Mouse (Mus musculus) thymus, postnatal 14 days (tissue): ENCODE results near the gene Gpr132.
"Not testable (repeated sequence)": the region's sequence is repeated elsewhere in the genome, so short reads cannot be mapped to it uniquely, and the experiment has no call there.

Experiments used
- DNase-seq: peaks from one replicate; pipeline ENCODE4 v3.0.0; 2021

Gene Gpr132

DNA sequence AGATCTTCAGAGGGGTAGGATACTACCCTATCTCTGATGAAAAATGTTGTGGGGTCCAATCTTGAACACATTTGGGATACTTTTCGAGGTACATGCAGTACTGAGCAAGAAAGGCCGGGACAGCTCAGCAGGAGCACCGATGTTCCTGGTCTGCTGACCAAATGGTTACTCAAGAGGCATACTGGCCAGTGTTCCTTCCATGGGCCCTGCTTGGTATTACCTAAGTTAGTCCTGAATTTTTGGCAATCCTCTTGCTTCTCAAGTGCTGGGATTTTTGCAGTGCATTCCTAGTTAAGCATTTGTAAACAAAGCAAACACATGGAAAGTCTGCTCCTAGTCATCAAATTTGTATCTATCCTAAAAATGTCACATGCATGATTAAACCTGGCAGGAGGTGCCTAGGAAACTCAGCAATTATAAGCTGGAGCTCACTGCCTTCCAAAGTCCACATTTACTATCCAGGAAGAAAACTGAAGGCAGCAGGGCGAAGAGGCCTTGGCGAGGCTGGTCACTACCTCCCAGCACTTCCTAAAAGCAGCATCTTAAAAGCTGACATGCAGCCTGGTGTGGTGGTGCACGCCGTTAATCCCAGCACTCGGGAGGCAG is 48.9 kb downstream of the Gpr132 start:
- DNase-seq = no peak

DNA sequence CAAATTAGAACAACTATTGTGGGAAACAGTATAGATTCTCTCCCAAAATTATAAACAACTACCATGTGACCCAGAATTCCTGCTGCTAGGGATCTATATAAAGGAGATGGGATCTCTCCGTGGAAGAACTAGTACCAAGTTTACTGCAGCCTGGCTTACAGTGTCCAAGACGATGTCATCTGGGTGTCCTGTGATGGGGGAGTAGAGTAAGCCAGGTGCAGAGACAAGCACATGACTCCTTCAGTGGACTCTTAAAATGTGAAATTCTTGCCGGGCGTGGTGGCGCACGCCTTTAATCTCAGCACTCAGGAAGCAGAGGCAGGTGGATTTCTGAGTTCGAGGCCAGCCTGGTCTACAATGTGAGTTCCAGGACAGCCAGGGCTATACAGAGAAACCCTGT is 51.2 kb downstream of the Gpr132 start:
- not testable (repeated sequence) for DNase-seq

DNA sequence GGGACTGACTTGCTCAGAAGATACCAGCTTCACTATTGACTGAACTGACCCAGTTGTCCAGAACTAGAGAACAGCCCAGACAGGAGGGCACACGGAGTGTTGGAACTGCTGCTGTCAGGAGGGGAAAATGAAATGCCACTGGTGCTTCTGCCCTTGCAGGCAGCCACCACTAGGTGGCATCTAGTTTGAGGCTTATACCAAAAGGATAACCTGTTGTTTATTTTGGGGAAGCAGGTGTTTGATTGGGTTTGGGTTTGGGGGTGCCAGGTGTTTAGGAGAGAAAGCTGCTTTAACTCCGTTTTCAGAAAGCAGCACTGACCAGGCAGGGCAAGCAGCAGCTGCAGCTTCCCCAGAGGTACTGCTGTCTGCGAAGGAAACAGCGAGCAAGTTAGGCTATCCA is 51.7 kb downstream of the Gpr132 start:
- peak; percentile 87 for DNase-seq

DNA sequence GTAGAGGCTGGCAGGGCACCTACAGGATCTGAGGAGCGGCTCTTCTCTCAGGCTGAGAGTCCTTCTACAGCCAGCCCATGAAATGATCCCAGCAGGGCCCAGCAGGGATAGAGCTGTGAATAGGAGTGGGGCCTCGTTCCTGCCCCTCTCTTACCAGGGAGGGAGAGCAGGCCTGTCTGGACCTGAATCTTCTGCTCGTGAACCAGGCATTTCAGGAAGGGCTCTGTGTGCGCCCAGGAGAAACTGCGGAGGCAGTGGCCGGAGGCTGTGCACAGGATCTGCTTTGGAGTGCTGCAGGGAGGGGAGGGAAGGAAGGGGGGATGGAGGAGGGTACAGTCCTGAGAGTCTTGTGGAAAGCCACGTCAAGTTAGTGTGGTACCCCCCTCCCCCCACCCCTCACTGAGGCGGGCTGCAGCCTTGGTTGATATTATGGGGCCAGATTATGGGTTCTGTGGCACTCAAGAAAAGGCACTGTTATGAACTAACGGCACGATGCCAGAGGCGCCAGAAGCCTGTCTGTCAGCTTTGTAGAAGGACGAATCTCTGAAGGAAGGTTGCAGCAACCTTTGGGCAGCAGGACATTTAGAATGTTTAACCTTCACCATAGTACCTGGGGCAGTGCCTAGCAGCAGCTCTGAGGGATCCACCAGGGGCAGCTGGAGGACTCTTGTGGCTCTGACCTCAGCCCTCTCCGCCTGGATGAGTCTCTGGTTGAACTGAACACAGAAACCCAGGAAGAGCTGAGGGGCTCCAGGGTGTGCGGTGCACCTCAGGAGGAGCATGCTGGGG is 53.2 kb downstream of the Gpr132 start:
- DNase-seq = no peak

DNA sequence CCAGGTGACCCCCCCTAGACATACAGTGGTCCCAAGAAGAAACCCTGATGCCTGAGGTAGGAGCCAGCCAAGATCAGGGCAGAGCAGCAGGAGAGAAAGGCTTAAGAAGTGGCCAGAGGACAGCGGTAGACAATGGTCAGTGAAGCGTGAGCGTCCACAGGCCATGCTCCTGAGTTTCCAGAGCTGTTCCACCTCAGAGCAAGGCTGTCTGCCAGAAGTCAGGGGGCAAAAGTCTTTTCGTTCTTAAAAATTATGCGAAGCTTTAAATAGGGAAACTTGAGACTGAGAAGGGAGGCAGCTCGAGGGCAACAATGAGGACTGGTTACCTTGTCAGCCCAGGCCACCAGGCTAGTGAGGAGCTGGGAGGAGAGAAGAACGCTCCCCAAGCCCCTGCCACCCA is 54.7 kb downstream of the Gpr132 start:
- no peak for DNase-seq

DNA sequence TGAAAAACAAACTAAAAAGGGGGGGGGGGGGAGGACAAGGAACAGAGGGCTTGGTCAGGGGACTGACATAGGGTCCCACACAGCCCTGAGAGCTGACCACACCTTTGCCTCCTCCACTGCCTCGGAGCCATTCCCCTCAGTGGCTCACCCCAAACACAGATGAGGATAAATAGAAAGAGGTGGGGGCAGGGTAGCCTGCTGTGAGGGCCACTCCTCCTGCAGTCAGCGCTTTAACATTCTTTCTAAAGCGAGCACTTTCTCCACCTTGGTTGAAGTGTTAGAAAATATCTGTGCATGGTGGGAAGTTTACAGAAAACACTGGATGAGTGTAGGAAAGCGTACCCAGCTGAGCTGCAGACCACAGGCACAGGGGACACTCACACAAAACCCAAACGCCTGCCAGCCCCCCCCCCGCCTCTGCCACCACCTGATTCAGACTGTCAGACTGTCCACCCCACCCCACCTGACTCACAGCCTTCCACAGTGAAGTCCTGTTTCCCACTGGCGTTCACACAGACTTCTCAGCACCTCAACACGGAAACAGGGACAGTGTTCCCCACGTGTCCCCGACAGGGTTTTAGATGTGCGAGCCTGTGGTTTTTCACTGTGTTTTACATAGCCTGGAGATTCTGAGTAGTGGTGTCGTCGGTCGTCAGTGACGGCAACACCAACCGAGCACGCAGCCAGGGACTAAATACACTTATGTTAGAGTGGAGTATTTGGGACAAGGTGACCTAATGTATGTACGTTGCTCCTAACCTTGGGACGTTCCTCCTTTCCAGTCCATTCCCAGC is 57.7 kb downstream of the Gpr132 start:
- no peak for DNase-seq

DNA sequence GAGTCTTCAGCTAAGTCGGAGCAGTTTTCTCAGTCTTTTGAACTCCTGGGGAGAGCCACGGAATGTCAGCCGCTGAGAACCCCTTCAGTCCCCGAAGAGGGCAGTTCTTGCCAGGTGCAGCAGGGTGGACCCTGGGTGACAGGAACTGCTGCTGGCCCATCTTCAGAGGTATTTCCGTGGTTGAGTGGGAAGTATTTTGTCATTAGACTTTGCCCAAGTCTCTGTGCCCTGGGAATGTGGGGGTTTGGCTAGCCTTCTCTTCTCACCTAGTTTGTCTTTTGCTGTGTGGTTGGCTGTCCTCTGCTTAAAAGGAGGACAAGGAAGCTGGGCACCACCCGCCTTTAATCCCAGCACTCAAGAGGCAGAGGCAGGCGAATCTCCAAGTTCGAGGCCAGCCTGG is 58.4 kb downstream of the Gpr132 start:
- no peak for DNase-seq

DNA sequence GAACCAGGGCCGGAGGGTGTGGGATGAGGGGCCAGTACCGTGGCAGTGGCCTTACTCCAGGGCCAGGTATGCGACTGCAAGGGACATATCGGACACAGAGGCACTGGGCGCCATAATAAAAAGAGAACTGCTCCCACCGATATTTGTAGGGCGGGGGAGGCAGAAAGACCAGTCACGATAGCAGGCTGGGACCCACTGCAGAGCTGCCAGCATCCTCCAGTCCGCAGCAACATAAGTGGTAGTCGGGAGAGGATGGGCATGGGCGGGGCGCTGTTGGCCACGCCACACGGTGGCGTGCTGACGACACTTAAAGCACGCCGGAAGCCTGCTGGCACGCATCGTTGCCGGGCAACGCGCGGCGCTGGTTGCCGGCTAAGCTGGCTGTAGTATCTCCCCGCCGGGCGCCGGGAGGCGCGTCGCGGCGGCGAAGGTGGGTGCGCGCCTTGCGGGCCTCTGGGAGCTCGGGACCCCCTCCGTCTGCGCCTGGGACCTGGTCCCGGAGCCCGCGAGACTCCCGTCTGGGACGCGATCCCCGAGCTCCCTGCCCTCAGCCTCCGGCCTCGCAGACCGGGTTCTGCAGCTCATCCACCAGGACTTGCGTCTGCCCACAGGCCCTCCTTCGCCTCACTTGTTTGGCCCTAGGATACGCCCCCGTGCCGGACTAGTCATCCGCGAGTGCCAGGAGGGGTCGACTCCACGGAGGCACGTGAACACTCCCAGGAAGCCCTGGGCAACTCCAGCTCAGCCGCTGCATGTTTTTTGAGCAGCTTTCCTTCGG is 59.3 kb downstream of the Gpr132 start, which contains the start of gene Clba1:
Gene Clba1, plus strand, starts transcription at position 351 of the 778 bp plus-strand sequence.
- peak; percentile 92 for DNase-seq

DNA sequence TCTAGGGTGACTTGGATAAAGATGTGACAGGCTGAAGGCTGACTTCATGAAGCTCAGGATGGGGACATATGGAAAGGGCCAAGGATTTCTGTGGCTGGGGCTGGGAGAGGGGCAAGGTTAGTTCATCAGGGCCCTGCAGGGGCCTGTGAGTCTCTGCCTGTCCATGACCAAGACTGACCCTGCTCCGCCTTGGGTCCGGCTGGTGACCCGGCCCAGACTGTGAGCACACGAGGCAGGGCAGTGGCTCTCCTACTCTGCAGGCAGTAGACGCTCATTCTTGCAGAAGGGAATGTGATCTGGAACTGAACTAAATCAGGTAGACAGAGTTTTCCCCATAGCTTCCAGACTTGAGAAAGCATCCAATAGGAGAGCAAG is 59.8 kb downstream of the Gpr132 start:
- no peak for DNase-seq

DNA sequence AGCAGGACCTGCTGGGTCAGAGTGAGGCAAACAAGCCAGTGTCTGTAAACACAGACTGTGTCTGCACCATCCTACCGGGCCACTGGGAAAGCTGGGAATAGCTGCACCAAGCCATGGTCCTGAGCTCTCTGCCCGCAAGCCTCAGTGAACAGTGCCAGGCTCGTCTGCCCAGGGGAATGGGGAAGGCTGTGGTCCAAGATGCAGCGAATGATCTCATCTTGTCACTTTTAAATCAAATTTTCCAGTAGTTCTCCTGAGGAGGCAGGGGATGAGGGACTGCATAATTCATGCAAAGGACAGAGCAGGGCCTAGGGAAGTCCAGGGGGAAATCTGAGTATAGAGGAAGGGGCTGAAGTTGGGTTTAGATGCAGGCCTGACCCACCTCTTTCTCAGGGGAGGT is 60.2 kb downstream of the Gpr132 start:
- no peak for DNase-seq

DNA sequence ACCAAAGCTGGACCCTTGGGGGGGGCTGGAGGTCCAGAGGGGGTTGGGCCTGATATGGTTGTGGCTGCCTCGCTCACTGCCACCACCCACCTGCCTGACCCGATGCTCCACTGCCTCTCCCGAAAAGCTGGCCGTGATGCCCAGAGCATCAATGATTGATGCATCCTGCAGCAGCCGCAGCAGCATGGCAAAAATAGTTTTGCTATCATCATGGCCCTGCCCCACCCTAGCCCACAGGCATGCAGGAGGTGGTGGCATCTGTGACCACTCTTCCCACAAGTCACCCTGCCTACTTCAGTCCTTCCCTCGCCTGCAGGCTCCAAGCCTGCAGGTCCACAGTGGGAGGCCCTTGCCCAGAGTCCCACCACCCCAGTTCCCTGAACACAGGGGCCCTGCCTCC is 62.0 kb downstream of the Gpr132 start:
- no peak for DNase-seq

DNA sequence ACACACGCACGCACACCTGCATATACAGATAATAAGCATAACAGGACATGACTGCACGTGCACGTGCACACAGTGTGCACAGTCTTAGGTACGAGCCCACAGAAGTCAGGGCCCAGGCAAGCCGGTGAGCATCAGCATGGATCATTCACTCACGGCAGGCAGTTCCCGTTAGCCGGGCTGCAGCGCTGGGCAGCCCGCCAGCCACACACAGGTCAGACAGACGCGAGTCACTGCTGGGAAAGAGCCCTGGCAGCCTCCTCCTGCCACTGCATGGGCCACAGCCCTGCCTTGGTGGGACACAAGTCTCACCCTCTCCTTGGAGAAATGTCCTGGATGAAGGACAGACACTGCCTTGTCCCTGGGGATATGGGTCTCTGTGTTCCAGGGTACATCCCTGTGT is 64.0 kb downstream of the Gpr132 start:
- no peak for DNase-seq

DNA sequence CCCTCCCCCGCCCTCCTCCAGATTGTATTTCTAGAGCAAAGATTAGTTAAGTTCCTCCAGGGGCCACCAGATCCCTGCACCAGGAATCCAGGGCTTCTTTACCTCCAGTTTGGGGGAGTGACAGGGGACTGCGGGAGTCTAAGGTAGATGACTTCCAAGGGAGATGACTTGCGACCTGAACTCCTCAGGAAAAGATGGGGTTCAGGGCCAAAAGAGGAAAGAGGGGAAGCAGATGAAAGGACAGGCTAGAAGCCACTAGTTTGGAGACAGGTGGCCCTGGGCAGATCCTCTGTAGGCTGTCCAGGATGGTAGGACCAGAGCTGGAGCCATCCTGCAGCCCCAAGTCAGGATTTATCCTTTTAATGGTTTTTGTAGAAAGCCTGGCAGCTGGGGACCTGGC is 65.1 kb downstream of the Gpr132 start:
- DNase-seq = no peak

DNA sequence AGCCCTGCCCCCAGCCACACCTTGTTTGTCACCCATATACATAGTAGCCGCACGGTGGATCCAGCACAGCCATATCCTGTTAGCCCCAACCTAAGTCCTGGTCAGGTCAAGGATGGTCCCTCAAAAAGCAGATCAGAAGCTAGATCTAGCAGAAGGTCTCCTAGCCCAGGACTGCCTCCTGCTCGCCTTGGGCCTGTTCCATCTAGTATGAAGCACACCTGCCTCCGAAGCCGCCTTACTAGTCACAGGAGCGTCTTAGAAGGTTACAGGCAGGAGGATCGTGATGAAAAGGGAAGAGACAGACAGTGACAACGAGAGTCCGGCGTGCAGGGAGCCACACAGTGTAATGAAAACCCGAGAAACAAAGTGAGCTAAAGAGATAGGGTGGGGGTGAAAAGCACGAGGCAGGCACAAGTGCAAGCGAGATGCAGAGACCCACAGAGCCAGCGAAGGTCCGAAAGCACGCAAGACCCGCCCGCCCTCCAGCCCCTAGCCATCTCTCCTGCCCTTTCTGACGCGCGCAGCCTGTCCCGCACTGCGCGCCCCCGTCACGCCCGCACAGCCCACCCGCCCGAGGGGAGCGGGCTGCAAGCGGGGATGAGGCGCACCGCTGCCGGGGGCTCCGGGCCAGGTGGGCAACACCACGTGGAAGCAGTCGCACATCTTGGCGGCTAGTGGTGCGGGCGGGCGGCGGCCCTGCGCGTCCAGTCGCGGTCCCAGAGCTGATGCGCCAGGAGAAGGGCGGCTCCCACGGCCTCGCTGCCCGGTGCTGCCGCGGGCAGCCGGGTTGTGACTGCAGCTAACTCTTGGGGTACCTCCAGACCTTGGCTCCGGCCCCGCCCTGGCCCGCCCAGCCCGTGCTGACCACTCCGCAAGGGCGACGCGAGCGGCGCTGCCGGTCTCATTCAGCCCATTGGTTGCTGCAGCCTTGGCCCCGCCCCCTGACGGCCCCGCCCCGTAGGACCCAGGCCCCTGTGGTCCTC is 65.9 kb downstream of the Gpr132 start, which contains the start of gene Ahnak2:
Gene Ahnak2, minus strand, starts transcription at position 794 of the 983 bp plus-strand sequence.
- no peak for DNase-seq
